Mouse (Mus musculus) left cerebral cortex, postnatal 4 days (tissue): ENCODE data around the gene Cdkal1. TPM values are rescaled to one million over a fixed set of nuclear protein-coding genes. Genes with fewer than 3 reads are reported as not detected.

Experiments used
- DNase-seq: peaks from one replicate; pipeline ENCODE4 v3.0.0-alpha.2; 2022
- intact Hi-C: fragments of 180-260 bp; cut with DNase I; formaldehyde crosslinking; loops from one replicate; pipeline ENCODE4 v1.15.1; 2025
- total RNA-seq, 2 experiments: library from RNA; stranded (reverse); gene quantifications; 2 replicates each; pipeline ENCODE4 v1.2.3; 2021

Gene Cdkal1
- total RNA-seq, 2 experiments from 2014 or later, result 18.8 to 22.1 TPM

- intact Hi-C loops, result no loop called here
- DNase-seq, result no peak
Measured at GRCm38 (mm10) chr13:29460741-29461140, 394.7 kb downstream of the Cdkal1 start.

- no peak for DNase-seq
- intact Hi-C loops, result no loop called here
Measured at GRCm38 (mm10) chr13:29458385-29458784, 397.1 kb downstream of the Cdkal1 start.

DNA sequence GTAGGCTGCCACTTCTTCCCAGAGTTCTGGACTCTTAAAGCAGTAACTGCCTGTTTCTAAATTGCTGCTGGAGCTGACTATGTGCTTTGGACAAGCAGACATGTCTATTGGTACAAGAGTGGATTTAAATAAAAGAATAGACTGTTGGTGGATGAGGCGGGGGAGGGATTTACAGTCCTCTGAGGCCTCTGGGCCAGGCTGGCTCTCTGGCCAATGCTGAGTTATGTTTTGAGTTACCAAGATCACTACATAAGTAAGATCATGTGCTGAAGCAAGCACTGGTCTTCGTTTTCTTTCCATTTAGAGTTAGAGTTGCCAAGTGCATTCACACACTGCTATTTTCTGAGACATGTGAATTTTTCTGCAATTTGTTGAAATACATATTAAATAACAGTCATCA is 418.4 kb downstream of the Cdkal1 start:
- DNase-seq, result no peak
- intact Hi-C loops, result no loop called here

DNA sequence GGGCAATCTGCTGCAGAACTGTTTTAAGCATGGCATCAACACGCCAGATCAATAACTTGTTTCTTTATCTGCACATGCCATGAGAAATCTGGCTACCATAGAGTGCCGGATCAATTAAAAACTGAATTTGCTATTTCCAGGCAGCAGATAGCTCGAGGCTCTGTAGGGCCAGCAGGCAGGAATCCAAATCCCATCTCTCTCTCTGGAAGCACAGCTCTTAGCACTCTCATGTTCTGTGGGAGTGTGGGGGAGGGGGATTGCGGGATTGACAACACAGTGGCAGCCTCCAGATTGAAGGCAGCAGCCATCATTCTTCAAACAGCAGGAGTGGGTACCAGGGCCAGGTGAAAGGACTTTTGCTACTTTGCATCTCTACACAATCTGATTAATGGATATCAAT is 420.7 kb downstream of the Cdkal1 start:
- DNase-seq, result peak; percentile 41
- intact Hi-C loops, result no loop called here

GRCm38 (mm10) chr13:29430919-29431318 is 424.6 kb downstream of the Cdkal1 start:
- intact Hi-C loops, result no loop called here
- DNase-seq, result no peak

DNA sequence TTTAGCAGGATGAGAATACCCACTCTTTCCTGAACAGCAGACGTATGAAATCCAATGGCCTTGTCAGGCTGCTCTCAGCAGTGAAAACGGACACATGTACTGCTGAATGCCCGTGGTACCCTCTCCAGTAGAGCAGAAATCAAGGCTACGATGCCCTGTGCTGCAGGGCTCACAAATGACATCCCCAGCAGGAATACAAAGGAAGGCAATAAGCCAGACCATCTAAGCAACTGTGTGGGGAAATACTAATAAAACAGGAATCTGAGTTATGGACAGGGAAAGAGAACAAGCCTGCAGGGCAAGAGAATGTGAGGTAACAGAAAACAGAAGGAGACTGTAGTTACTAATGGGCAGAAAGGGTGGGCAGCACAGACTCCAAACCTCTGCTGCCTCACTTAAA is 425.6 kb downstream of the Cdkal1 start:
- intact Hi-C loops, result no loop called here
- no peak for DNase-seq

GRCm38 (mm10) chr13:29429196-29429595 is 426.3 kb downstream of the Cdkal1 start:
- intact Hi-C loops, result no loop called here

DNA sequence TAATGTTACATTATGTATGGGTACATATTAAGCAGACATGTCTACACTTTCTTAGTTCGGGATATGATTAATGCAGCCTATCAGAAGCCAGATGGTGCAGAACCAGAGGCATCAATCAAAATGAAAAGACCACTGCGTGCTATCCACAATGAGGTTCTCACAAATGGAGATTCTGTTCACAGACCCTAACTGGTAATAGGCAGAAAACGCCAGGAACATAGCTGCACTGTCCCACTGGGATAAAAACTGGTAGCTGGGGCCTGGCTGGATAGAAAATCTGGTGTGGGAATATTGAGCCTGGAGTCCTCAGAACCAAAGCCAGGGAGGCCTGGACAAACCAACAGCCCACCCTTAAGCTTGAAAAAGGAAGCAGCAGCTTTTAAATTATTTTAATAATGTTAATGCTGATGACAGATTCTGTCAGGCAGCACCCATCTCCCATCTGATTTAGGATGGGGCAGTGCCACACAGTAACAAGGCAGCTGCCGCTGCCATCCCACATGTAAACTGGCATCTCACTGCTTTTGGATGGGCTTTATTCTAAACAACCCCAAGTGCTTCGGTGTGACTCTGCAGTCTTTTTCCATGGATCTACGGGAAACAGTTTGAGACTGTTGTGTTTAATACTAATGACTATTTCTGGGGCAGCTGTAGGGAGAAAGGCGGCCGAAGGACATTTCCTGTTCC is 438.9 kb downstream of the Cdkal1 start:
- DNase-seq, result peak; percentile 50
- intact Hi-C loops, result no loop called here

More at GRCm38 (mm10) chr13:29429196-29429595, 426.3 kb downstream of the Cdkal1 start:
- no peak for DNase-seq

DNA sequence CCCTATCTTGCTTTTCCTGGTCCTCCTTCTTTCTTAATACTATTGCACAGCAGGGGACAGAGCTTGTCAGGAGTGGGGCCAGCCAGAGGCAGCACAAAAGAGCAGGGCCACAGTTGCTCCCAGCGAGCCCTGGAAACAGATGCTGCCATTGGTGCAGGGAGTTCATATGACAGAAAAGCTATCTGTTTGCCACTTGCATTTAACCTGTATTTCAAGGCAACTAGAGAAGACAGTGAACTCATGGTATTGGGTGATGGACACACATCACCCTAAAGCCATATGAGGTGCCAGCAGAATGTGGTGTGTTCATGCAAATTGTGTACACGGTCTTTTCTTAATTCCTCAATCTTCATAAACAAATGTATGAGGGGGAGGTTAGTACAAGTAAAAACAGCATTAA is 439.5 kb downstream of the Cdkal1 start:
- intact Hi-C loops, result no loop called here
- peak; percentile 30 for DNase-seq

- DNase-seq, result peak; percentile 16
- intact Hi-C loops, result no loop called here
Measured at GRCm38 (mm10) chr13:29414878-29415277, 440.6 kb downstream of the Cdkal1 start.

DNA sequence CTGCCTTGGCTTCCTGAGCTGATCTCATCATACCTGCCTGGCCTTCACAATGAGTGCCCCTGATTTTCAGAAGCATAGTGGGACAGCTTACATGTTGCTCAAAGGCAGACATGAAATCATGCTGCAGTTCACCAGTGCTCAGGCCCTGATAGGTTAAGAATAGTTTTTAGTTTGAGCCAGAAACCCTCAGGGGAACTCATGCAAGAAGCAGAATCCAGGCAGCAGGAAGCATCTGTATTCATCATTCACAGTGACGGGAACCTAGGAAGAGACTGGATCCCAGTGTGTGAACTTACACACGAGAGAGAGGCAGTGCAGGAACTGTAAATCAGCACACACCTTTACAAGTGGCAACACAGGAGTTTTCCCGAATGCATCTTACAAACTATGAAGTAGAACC is 441.0 kb downstream of the Cdkal1 start:
- no peak for DNase-seq
- intact Hi-C loops, result no loop called here

GRCm38 (mm10) chr13:29411176-29411575 is 444.3 kb downstream of the Cdkal1 start:
- intact Hi-C loops, result no loop called here
- no peak for DNase-seq

DNA sequence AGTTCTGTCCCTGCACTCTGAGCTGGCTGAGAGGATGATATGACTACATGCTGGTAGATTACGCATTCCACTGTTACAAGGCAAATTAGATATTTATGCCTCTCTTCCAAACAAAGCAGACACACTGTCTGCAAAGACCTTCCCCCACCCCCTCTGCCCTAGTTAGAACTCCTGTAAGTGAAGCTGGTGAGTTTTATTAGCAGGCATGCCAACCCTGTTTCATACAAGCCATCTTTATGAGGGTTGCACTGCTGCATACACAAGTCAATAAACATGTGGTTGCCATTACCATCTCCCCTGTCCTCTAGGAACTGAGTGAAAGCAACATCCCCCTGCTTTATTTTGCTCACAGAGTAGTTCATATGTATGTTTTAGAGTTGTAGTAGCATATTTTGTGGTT is 447.9 kb downstream of the Cdkal1 start:
- no peak for DNase-seq
- intact Hi-C loops, result no loop called here

DNA sequence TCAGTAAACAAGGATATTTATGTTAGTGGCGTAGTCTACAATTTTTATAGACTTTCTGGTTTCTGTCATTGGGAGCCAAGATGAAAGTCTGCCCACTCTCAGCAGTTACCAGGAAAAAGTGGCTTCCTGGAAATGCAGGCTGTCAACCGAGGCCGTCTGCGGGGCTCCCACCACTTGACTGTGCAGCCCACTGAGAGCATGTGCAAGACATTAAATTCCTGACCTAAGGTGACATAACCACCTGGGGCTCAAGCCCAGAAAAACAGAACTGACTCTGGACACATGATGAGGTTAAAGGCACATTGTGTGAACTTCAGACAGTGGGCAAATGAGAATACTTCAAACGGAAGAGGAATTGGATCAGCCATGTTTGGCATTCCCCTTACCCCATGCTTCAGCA is 450.2 kb downstream of the Cdkal1 start:
- DNase-seq, result no peak
- intact Hi-C loops, result no loop called here

DNA sequence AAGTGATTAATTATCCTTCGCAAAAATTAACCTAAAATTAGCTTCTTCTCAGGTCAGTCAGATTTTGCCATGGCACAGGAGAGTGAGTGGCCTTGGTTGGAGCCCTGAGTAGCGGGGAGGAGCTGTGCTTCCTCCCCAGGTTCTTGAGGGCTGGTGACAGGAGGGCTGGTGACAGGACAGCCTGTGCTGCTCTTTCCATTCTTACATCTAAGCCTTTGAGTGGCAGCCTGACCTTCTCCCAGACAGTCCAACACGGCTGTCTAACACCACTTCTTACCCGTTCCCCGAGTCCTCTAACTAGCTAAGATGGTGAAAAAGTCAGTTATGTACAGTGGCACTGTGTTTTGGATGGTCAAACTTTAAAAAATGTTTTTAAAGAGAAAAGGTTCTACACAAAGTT is 452.3 kb downstream of the Cdkal1 start:
- intact Hi-C loops, result no loop called here

GRCm38 (mm10) chr13:29402526-29403040 is 452.9 kb downstream of the Cdkal1 start:
- intact Hi-C loops, result no loop called here
- no peak for DNase-seq

More for the DNA sequence above, 452.3 kb downstream of the Cdkal1 start:
- no peak for DNase-seq

DNA sequence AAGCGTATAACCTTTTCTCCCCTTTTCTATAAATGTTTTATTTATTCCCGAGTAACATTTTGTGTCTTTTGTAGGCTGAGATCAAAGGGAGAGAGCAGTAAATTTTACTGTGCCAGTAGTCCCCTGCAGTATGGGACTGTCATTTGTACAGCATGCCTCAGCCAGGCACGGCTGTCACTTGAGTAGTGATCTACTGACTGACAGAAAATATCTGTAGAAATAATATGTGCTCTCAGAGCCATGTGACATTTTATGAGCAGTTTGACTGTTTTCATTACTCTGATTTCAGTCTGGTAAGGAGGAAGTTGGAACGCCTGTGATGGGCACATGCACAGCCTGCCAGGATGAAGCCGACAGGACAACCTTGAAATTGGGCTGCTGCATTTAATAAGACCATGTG is 455.6 kb downstream of the Cdkal1 start:
- no peak for DNase-seq
- intact Hi-C loops, result no loop called here

- intact Hi-C loops, result no loop called here
- peak; percentile 36 for DNase-seq
Measured at GRCm38 (mm10) chr13:29398456-29398855, 457.0 kb downstream of the Cdkal1 start.

- DNase-seq, result no peak
- intact Hi-C loops, result no loop called here
Measured at GRCm38 (mm10) chr13:29395694-29396093, 459.8 kb downstream of the Cdkal1 start.

DNA sequence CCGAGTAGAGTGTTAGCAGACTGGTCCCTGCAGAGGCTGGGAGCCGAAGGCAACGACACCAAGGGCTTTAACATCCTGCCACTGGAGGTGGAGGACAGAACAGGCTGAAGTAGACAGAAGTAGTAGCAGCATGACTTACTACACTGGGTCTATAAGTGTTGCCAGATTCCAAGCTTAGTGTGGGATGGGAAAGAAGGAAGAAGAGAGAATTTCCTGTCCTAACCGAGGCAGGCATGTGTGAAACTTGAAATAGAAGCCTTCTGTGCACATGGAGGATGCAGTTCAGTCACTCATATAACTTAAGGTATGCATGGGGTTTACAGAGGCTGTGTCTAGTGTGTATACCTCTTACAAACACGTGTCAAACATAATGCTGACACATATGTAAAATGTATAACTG is 465.4 kb downstream of the Cdkal1 start:
- no peak for DNase-seq
- intact Hi-C loops, result no loop called here

DNA sequence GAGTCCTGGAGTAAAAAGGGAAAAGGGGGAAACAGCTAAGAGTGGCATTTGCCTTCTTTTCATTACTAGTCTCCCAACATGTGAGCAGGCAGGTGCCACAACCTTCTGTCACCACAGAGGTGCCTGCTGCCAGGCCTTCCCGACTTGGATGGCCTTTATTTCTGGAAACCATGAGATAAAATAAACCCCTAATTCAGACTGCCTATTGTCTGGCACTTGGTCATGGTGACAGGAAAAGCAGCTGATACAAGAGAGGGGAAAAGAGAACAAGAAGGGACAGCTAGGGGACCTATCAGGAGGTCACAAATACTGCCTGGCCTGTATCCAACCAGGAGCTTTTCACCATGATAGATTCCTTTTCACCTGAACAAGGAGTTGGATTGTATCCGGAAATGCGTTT is 466.6 kb downstream of the Cdkal1 start:
- no peak for DNase-seq
- intact Hi-C loops, result no loop called here

DNA sequence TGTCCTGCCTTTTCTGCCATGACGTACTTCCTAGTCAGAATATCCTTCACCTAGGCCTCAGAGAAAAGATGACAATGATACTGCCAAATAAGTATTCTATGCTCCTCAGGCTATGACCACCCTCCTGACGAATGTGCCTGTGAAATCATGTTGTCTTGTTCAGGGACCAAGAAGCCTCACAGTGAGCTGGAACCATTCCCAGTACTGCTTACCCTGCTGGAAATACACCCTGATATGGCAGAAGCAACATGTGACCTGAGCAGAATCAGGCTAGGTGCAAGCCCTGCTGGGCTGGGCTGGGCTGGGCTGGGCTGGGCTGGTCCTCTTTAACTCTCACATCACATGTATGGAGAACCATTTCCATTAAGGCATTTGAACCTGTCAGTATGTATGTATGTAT is 477.9 kb downstream of the Cdkal1 start:
- intact Hi-C loops, result no loop called here
- no peak for DNase-seq

DNA sequence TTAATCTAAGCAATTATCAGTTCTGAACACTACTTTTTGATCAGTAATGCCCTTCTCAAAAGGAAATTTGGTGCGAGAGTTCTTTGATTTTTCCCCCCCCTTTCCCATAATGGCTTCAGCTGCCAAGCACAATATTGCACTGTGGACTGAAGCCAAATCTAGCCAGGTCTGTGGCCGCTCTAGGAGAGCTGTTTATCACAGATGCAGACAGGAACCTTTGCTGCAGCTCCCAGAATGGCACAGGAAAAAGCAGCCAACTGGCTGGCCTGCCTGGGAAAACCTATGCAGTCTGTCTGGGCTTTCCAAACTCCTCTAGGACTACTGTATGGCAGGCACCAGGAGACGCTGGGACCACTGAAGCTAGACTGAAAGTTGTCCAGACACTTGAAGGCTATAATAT is 483.6 kb downstream of the Cdkal1 start:
- DNase-seq, result peak; percentile 58
- intact Hi-C loops, result no loop called here
